Mouse (Mus musculus) cerebellum, postnatal 10 days (tissue): Measurements from ENCODE around the gene Sdk2.

Experiments
- DNase-seq, 2 experiments: peaks; one replicate each; pipeline ENCODE4 v3.0.0; 2021; ENCODE audit warnings: mixed read lengths in 2 of 2

Gene Sdk2

DNA sequence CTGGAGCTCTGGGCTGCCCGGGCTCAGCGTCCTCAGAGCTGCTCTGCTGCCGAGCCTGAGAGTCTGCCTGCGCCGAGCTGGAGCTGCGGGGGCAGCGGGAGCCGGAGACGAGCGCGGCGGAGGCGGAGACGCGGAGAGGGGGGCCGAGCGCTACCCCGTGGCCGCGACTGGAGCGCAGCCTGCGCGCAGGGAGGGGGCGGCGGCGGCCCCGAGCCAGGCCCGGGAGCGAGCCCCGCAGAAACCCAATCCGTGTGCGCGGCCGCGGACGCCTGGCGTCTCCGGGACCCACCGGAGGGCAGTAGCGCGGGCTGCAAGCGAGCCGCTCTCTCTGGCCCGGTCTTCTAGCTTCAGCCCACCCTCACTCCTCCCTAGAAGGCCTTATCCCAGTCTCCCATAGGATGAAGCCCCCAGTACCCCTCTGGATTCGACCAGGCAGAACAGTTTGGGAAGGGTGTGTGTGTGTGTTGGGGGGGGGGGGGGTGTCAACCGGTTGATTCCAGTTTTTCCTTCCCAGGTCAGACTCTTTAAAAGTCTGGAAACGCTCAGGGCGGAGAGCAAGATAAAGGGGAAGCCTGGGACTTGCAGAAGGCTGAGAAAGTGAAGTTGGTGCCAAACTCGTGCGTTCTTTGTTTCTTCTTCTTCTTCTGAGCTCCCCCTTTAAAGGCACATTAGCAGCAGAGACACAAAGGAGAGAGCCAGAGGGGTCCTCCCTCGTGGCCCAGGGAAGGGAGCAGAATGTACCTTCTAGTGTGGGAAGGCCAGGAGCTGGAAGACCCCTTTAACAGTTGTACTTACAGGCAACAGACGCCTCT, at the start of gene Sdk2:
Gene Sdk2, minus strand, starts transcription at position 96 of the 812 bp plus-strand sequence.
- peak; percentile 73 to 80 for DNase-seq

- no peak for DNase-seq
Measured at GRCm38 (mm10) chr11:114115077-114115476, 48.2 kb upstream of the Sdk2 start.

DNA sequence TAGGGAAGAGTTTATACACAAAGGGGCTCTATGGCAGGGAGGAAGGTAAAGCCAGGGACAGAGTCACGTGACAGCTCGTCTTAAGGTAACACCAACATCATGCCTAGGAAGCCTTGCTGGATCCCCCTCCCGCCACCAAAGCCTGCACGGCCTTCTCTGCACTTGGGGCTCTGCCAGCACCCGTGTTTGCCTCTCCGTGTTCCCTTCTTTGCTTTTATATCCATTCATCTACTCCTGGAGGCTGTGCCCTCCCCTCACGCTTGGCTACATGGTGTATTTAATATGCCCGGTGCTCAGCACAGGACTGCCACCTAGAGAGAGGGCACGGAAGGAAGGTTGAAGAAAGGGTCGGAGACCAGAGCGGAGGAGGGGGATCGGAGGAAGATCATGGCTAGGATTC, 47.8 kb upstream of the Sdk2 start:
- DNase-seq, result peak in 1 of 2 experiments; percentile 20

DNA sequence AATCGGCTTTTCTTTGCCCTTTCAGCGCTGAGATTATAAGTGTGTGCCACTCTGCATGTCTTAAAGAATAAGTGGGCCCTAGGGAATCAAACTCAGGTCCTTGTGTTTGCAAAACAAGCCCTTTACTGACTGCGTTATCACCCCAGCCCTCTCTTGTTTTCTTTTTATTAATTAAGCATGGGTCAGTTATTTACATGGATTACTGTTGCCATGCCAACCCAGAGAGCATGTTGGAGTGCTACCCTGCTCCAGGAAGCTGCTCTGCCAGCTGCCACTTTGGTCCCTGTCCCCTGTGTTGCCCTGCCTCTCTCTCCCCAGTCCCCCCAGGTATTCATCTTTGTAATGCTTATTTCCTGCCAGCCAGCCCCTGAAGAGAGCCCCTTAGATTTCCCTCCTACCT, 44.0 kb upstream of the Sdk2 start:
- DNase-seq, result no peak

- DNase-seq, result no peak
Measured at GRCm38 (mm10) chr11:114093636-114094035, 26.8 kb upstream of the Sdk2 start.

GRCm38 (mm10) chr11:114093175-114093574, 26.3 kb upstream of the Sdk2 start:
- no peak for DNase-seq

DNA sequence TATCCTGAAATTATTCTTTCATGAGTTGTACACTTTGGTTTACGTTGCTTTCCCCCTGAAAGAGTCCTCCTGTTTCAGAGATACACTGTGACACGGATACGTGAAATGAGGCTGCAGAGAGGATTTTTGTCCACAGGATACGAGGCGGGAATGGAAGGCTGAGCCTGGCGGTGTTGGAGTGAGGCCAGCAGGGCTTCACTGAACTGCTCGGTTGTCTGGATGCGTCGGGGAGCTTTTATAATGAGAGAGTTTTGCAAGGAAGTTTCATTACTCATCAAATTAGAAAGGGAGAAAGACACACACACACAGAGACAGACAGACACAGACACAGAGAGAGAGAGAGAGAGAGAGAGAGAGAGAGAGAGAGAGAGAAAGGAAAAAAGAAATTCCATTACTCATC, 13.8 kb upstream of the Sdk2 start:
- peak; percentile 86 to 90 for DNase-seq

DNA sequence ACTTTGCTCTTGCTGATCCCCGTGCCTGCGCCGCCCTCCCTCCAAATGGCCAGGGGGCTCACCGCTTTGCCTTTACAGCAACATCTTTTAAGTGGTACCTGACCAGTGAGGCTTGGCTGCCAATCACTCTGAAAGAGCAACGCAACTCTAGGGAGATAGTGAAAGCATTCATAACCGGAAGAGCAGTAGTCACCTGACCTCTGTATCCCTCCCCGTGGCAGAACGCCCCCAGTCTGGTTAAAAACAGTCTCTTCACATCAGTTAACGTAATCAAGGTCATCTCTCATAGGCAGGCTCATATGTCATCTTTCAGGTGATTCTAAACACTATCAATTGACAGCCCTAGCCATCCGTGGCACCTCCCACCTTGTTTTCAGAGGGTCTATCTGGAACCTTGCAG, 5.8 kb upstream of the Sdk2 start:
- no peak for DNase-seq

- DNase-seq, result peak; percentile 46 to 56
Measured at GRCm38 (mm10) chr11:114071998-114072397, 5.2 kb upstream of the Sdk2 start.

DNA sequence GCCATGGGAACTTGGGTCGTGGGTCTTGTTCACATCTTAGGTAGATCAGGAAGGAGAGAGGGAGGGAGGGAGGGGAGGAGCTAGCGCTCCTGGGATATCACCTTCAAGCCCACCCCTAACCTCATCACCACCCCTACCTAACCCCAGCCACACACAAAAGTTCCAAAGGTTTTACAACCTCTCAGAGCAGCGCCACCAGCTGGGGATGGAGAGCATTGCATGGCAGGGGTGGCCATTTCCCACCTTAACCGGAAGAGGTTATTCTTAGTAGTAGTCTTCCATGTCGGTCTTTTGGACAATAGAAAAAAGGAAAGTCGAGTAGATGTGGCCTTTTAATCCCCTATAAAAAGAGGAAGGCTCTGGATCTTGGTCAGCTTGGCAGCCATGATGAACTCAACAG, 4.0 kb upstream of the Sdk2 start:
- peak in 1 of 2 experiments; percentile 31 for DNase-seq

DNA sequence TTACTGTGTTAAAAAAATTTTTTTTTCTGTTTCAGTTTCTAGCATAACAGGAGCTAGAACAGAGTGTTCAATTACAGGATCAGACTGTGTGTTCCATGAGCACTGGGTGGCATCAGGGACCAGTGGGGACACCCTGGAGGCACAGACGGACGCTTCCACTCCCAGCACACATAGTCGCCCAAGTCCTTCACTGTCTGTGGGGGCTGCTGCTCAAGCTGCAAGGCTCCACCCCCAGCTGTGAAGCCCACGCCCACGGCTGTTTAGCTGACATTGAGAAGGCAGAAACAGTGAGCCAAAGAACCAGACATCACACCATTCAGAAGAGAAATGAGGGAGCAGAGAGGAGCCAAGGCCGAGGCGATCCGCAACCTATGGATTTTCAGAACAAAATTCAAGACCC, 3.3 kb upstream of the Sdk2 start:
- DNase-seq, result no peak

DNA sequence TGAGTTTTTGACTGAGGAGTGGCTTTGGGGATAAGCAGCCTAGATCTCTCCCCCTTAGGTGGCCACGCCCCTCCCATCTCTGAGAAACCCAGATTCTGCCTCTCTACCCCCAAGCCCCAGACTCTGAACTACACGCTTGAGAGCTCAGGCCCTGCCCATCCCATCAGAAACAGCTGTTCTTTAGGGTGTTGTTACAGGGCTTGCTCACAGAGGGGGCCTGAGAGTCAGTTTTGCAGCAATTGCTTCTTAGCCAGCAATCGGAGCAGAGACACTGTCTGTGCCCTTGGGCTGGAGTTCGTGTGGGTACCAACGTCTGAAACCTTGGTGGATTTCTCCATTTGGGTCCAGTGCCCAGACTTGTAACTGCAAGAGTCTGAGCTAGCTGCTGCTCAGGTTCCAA, 1.5 kb upstream of the Sdk2 start:
- DNase-seq, result peak; percentile 74 to 77

- peak; percentile 62 to 64 for DNase-seq
Measured at GRCm38 (mm10) chr11:114066098-114066950, 522 bp downstream of the Sdk2 start.

GRCm38 (mm10) chr11:114065596-114065995, 1.2 kb downstream of the Sdk2 start:
- DNase-seq, result no peak

DNA sequence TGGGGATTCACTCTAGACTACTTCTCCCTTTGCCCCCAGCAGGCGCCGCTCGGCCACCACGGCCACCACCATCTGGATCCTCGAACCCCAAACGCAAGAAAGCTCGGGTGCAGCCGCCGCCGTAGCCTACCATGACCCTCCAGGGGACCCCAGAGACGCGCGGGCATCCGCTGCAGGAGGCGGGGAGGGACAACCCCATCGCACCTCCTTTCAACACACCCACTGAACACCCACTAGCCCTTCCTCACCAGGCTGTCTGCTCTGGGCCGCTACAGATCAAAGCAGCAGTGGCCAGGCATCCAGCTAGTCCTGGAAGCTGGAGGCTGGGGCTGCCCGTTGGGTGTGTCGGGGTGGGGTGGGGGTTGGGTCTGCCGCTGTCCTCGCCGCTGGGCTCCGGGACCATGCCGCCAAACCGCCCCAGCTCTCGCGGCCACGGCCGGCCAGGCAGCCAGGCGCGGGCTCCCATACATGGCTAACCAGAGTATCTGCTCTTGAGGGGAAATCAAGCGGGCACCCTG, 1.9 kb downstream of the Sdk2 start:
- peak; percentile 41 to 49 for DNase-seq

- DNase-seq, result no peak
Measured at GRCm38 (mm10) chr11:114061946-114062345, 4.9 kb downstream of the Sdk2 start.

GRCm38 (mm10) chr11:114061265-114061664, 5.6 kb downstream of the Sdk2 start:
- DNase-seq, result no peak

- DNase-seq, result peak; percentile 28 to 55
Measured at GRCm38 (mm10) chr11:114056351-114056750, 10.5 kb downstream of the Sdk2 start.

DNA sequence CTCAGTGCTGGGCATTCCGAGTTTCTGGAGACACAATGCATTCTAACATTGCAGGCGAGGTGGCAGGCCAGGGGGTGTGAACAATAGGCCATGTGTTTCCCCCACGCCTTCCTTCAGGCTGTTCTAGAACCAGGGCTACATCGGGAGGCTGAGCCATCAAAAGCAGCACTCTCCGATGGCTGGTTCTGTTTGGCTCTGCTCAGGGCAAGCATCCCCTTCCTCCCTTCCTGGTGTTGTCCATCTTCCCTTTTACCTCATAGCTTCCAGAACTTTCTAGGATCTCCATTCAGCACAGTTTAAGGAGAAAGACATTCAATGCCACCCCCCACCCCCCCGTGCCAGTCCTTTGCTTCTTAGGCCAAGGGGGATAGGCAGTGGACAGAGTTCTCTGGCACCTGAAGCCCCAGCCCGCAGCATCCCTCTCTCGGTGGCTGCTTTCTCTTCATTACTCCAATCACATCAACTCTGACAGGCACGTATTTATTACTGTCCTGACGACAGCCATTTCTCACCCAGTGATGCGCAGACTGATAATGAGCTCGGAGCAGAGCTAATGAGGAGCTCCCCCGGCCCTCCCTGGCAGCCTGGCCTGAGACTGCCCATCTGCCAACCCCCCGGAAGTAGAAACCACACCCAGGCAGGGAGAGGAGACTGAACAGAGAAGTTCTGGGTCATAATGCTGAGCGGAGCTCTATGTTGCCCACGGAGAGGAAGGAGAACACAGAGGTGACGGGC, 12.1 kb downstream of the Sdk2 start:
- DNase-seq, result peak; percentile 45 to 55

- peak; percentile 67 to 73 for DNase-seq
Measured at GRCm38 (mm10) chr11:114051361-114051760, 15.5 kb downstream of the Sdk2 start.

GRCm38 (mm10) chr11:114050511-114050910, 16.3 kb downstream of the Sdk2 start:
- DNase-seq, result no peak

DNA sequence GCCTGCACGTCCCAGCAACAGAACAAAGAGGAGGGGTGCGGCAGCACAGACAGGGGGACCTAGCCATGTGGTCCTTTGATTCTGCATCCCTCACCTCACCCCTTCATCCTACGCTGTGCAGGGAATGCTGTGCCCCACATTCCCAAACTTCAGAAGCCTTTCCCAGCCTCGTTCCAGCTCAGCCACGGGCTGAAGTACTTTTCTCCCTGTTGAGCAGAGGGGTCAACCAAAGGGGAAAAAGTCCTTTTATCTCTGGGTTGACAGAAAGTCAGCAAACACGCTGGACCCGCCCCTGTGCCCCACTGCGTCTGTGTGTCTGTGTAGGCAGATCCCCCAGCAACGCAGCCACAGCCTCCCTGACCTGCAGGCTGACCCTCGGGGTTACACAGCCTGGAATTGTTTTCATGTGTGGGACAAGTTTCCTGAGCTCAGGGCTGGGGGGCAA, 18.9 kb downstream of the Sdk2 start:
- DNase-seq, result no peak

DNA sequence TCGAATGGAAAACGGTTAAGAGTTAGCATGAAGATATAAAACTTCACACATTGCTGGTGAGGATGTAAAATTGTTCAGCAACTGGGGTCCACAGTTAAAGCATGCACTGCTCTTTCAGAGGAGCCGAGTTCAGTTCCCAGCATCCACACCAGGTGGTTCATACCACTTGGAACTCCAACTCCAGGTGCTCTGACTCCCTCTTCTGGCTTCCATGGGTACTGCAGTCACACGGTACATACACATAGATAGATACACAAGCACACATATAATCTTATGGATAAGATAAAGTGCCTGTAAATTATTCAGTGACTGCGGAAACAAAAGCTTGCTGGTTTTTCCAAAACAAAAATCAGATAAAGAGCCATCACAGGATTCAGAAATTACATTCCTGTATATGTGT, 19.9 kb downstream of the Sdk2 start:
- no peak for DNase-seq
